Mouse (Mus musculus) testis, postnatal 14 days (tissue): ENCODE data around the gene Lrfn1.

Experiments
- DNase-seq: peaks from one replicate; pipeline ENCODE4 v3.0.0; 2021; ENCODE audit warnings: low spot score

Gene Lrfn1

DNA sequence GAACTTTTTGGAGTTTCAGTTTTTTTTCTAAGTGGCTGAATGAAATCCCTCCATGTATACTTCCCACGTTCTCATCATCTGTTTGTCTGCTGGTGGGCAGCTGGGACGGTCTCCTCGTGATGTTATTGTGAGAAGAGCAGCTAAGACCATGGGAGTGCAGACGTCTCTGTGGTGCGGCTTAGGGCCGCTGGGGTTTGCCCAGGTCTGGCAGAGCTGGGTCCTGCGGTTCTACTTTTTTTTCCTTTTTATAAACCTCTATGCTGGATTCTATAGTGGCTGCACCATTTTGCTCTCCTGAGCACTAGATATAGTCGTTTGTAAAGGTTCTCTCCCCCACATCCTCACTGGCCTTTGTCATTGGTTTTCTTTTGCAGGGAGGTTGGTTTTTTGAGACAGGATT is 59.7 kb downstream of the Lrfn1 start:
- no peak for DNase-seq
